Mouse (Mus musculus): Measurements from ENCODE around the gene Heatr5b.

Gene Heatr5b

DNA sequence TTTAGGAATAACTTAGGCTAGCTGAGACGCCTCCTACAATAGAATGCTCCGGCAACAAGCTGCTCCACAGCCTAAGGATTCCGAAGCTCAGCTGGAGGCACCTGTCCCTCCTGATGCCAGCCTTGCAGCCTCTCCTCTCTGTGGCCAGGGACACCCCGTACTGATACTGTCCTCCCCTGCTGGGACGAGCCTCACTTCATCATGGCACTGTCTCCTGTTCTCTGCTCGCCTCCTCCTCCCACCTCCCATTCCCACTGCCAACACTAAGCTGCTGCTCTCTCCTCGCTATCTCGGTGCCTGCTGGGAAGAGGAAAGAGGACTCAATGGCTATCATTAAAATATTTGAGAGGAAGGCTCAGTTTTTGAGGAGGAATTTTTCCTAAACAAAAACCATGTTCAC, 67.6 kb downstream of the Heatr5b start:
- no peak for DNase-seq (ENCODE audit: low spot score)

DNA sequence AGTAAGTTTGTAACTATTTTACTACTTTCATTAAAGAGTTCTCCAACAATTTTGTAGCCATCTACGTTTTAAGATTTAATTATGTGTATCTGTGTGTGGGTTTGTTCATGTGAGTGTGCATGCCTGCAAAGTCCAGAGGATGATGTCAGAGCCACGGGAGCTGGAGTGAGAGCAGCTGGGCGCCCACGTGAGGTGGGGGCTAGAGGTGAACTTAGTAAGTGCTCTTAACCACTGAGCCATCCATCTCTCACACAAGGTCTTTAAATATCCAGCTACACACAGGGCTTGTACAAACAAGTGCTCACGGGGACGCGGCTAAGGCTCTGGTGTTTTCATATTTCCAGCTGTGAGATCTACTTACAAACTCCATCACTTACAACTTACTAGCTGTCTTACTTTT, 69.1 kb downstream of the Heatr5b start:
- DNase-seq (ENCODE audit: low spot score): no peak

DNA sequence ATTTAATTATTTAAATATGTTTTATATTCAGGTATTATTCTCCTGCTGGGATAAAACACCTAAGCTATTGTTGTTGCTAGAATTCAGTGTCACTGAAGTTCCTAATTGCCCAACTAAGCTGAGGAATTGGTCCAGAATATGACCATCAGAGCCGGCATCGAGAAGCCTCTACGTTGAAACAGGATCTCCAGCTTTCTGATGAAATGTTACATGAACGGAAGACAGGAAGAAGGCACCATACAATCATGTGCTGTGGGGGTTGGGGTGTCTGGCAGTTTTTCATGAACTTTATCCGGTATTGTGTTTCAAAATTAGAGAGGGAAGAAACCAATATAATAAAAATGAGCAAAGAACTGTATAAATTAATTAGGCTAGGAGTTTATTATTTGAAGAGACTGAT, 71.9 kb downstream of the Heatr5b start:
- no peak for DNase-seq (ENCODE audit: low spot score)

DNA sequence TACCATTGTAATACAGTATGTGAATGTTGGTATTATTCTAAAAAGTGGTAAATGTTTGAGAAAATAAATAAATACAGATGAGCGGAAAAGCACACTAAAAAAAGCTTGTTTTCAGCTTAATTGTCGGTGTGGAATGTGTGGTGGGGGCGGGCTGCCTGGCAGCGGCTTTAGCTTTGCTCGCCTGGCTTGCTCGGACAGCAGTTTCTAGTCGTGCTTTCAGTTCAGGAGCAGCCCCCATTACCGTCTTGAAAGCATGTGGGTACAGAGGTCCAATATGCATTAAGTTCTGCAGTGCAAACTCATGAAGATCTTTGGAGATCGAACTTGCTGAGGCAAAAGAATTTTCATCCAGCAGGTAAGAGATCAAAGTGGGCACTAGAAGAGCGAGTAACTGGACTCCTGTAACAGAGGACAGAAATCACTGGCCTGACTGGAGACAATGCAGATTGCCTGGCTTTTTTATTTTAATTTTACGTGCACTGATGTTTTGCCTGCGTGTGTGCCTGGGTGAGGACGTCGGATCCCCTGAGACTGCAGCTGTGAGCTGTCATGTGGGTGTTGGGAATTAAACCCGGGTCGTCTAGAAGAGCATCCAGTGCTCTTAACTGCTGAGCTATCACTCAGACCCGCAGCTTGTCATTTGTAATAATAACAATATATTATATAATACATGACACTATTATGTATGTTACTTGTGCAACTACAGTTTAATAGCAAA, 82.1 kb downstream of the Heatr5b start:
- DNase-seq (ENCODE audit: low spot score): no peak

DNA sequence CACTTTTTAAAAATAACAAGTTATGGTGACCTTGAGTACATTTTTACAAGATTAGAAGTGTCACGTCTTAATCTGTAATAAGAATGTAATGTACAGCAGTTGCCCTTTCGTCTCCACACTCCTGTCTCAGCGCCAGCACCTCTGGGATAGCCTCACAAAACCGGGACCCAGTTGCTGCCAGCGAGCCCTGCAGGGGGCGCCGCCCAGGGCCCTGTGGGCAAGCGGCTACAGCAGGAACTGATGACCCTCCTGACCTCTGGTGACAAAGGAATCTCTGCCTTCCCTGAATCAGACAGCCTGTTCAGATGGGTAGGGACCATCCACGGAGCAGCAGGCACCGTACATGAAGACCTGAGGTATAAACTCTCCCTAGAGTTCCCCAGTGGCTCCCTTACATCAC, 83.1 kb downstream of the Heatr5b start:
- DNase-seq (ENCODE audit: low spot score): no peak

DNA sequence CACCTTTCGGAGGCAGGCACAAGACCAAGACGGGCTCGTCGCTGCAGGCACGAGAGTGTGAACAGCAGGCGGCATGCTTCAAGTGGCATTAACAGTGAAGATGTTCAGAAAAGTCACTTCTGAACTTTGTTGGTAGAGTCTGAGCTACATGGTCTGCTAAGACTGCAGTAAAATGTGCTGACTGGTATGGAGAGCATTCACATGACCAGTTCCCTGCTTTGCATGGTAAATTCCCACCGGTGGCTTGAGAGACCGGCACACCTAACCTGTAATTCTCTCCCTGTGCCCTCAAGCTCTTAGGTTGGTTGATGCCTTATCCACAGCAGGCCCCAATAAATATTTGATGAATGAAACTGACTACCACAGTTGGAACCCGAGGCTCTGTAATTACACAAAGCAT, 86.7 kb downstream of the Heatr5b start:
- DNase-seq (ENCODE audit: low spot score): no peak

DNA sequence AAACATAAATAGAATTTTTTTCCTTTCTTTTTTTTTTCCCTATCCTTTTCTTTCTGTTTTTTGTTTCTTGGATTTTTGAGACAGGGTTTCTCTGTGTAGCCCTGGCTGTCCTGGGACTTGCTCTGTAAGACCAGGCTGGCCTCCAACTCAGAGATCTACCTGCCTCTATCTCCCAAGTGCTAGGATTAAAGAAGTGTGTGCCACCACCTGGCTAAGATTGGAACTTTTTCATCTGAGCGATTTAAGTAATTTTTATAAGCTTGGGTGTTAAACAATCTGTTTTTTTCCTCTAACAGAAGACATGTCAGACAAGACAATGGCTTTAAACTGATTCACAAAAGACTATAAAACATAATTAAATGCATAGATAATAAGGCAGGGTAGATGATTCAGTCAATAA, 96.7 kb downstream of the Heatr5b start:
- DNase-seq (ENCODE audit: low spot score): no peak

DNA sequence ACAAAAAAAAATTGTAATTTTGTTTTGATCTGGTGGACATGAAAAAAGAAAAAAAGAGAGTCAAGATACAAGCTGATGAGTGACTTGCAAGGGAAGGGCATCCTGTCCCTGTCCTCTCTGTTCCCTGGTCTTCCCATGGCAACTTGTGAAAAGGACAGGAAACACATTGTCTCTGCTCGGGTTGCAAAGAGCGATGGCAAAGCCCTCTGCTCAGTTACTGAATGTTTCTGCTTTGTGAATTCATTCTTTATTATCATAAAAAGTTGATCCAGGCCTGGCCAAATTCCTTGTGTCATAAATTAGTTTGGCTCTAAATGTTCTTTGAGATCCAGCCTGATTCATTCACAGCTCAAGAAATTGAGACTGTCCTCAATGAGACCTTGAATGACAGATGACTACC, 97.4 kb downstream of the Heatr5b start:
- DNase-seq (ENCODE audit: low spot score): no peak

DNA sequence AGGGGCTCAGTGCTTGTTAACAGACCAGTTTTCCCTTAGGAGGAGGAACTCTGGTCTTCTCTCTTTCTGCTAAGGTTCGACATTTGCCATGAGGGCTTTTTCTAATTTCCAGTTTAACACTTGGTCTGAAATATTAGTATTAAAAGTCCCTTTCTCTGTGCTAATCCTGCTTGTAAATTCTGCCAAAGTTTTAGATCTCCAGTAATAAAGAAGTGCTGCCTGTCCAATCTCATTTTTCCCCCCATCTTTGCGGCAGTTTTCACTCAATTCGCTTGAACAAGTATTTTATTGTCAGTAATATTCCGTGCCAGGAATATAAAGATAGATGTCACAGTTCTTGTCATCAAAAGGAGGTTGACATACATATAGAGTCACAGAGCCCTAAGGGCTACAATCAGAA, 98.1 kb downstream of the Heatr5b start, which contains the start of gene Strn:
Strn (minus strand) TSS at position 101 of the 400 bp plus-strand sequence.
- DNase-seq (ENCODE audit: low spot score): no peak

DNA sequence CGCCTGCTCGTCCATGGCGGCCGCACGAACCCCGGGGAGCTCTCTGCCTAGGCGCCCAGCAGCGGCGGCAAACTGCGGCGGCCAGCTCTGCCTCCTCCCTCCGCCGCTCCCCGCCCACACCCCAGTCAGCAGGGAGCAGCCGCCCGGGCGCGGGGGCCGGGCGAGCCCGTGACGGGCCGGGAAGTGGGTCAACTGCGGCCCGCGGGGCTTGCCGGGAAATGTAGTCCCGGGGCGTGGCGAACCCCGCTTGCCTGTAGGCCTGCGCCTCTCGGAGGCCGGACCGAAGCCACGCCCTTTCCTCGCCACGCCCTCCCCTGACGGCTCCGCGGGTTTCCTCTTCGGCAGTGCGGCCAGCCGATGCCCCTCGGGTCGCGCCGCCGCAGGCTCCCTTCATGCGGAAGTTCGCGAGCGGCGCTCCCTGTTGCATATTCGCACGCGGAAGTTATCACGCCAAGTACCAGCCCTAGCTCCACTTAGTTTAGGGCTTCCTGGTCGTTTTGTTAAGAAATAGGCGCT, 98.6 kb downstream of the Heatr5b start:
- peak; percentile 97 for DNase-seq (ENCODE audit: low spot score)

DNA sequence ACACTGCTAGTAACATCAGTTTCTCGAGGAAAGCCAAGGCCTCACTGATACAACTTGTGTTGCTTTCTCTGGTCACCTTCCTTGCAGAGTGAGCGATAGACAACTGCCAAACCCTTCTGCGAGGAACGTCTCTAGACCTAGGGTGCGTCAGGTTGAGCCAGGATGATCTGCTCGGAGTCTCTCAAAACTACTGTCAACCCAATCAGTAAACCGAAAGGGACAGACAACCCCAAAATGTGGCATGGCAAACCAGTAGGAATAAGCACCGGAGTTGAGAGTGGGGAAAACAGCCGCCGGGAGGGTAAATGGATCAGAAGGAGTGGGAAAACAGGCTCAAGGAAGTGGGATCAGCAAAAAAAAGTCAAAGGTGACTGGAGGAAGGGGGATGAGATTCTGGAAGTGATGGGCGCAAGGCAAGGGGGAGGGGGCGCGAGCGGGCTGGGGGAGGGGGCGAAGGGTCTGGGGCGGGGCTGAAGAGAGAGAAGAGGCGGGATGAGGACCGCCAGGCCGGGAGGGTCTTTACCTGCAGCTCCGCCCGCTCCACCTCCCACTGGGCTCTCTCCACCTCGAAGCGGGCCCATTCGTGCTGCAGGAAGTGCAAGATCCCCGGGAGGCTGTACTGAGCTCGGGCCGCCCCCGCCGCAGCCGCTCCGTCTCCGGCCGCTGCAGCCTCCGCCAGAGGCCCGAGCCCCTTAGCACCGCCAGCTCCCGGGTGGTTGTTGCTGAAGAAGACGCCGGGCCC, 99.3 kb downstream of the Heatr5b start:
- peak; percentile 6 for DNase-seq (ENCODE audit: low spot score)

DNA sequence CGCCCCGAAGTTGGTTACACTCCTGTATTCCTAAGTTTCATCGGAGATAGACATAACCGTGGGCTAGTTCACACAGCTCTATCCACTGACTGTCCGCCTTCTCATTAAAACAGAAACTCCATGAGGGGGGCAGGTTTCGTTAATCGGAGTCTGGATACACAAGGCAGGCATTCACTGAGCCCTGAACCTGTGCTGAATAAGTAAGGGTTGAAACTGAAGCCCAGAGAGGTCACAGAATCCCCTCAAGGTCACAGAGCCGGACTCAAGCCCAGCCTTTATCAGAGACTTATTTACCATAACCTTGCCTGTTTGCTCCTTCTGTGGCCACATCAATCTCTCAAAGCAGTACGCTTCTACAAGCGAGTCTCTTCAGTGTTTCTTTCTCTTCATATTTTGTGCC, 100.4 kb downstream of the Heatr5b start:
- no peak for DNase-seq (ENCODE audit: low spot score)

DNA sequence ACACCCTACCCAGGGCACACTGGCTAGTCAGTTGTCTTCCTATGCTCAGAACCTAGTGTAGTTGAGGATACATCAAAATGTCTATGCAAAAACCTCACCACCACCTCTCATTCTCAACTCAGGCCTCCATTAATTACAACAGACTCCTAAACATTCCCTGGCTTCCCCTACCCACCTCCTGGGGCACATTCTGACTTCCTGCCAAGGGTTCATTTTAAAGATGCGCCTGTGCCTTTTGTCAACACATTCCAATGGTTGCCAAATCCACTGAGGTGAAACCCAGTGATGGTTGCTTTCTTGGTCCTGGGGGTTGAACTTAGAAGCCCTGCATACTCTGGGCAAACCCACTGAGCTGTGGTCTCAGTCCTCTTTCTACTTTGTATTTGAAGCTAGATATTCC, 103.1 kb downstream of the Heatr5b start:
- DNase-seq (ENCODE audit: low spot score): no peak

DNA sequence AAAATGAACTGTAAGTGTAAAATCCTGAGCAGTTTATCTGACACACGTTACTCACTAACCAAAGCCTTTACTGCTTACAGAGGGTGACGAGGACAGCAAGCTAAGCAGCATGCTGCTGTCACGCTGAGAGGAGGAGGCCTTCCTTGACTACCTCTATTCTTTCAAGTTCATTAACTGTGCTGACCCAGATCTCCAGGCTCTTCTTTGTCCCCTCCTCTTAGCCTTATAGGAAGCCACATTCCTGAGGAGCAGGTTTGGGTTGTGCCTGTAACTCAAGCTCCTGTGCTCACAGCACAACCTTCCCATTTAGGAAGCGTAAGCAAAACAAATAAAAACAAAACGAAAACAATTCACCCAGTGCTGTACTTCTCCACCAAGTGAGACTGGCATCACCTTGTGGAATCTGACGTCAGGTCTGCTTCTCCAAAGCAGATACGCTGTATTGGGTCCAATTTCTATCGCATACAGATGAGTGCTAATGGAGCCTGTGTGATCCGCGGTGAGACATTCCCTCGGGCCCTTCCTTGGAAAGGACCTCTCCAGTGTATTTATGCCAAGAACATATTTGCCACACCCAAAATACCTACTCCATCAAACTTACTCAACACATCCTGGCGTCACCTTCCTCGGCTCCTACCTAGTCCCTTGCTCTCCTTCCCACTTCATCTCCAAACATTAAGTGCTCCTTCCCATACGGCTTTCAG, 108.3 kb downstream of the Heatr5b start:
- no peak for DNase-seq (ENCODE audit: low spot score)

DNA sequence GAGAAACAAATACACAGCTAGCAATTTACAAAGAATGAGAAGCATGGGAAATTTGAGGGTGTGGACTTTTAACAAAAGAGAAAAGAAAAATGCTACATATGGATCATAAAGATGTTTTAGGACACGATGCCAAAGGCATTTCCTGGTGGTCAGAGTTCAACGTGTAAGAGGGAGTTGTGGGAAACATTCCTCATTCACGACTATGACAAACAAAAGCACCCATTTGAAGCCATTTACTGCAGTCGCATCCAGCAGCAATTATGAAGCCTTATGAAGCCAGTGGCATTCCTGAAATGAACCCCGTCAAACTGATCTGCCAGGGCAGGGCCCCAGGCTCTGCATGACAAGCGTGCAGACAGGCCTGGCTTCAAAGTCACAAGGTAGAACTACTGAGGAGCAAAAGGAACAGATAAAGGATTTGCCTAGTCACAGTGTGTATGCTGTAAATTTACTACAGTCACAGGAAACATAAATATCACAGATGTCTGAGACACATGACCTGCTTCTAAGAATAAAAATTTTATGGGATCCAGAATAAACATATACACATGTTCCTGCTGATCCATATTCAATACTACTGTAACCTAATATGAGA, 110.6 kb downstream of the Heatr5b start:
- no peak for DNase-seq (ENCODE audit: low spot score)

DNA sequence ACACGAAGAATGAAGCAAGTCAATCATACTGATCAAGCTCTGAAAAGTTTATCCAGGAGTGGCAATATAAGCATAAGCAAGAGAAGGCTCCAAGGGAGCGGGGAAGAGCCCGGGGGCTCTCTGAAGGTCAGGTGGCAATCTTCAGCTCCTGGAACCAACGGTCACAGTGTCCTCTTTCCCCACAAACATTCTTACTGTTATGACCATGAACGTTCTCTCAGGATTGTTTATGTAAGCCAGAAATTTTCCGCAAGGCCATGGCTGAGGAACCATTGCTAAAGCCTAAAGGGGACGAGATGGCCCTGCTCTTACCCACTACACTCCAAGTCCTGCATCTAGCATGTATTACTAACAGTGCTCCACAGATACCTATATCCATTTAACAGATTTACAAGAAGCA, 113.5 kb downstream of the Heatr5b start:
- DNase-seq (ENCODE audit: low spot score): no peak

DNA sequence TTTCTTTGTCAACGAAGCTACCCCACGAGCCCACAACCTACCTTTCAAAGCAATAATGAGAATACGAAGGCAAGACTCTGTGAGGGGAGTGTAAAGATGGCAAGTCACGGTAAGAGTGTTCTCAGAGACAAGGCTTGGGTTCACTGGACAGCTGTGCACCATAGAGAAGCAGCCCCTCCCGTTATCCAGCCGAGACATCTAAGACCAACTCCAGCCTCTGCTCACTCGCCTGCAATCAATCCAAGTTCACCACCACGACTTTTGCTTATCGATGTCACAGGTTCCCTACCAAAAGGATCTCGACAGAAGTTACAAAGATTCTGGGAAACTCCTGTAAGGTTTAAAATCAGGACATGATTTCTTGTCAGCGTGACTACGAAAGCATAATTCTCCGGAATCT, 116.1 kb downstream of the Heatr5b start:
- DNase-seq (ENCODE audit: low spot score): no peak

DNA sequence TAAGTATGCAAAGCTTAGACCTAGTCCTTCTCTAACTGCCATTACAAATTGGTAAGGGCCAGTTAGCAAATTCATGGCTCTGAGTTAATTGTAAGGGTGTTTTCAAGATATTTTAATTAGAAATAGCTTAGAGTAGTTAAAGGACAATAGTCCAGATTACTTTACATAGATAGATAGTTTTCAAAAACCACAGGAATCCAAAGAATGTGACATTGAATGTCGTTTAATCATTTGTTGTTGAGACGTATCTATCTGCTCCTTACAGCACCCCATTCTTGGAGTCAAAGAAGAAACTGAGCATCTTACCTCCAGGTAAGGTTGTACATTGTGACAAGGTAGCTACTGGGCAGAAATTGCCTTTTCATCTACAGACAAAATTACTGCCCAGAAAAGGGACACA, 124.9 kb downstream of the Heatr5b start:
- no peak for DNase-seq (ENCODE audit: low spot score)

DNA sequence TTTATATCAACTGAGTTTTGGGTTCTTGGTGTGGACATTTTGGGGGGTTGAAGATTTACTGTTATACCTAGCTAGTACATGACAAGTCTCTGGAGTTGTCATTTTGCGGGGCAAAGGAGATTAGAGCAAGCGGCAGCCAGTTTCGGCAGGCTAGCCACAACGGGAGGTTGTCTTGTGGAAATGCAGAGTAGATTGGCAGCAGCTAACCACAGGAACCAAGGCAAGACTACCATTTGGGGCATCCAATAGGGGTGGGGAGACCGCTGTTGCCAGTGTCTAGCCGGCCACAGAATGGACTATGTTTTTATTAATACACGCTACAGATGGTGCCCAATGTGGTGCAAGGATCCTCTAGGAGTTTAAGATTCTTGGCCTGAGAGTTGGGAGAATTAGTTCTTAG, 126.7 kb downstream of the Heatr5b start:
- no peak for DNase-seq (ENCODE audit: low spot score)

DNA sequence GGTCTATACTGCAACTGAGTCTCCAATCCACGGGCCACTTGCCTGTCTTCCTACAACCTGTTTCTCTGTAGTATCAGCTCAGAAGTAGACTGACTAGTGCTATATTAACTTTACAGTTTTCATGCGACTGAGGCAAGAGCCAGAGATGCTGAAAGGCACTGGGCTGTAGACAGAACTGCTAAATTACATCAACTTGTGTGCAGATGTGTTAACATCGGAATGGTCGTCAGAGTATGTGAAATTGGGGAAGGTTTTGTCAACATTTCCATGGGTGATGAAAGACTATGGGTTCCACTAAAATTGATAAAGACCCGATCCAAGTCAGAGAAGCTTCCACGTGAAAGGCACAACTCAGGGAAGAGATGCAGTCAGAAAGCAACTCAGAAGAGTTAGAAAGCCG, 132.2 kb downstream of the Heatr5b start:
- DNase-seq (ENCODE audit: low spot score): no peak
